Mouse (Mus musculus) hindbrain, embryonic 12.5 days (tissue): Measurements from ENCODE around the gene Bicra. TPM values are rescaled to one million over a fixed set of nuclear protein-coding genes. Genes with fewer than 3 reads are reported as not detected.

ENCODE experiments used
- polyA plus RNA-seq: library from polyadenylated mRNA; unstranded; fragments of >200 nt; fragmentation: Nextera tagmentation; extraction: Ambion mirVana; gene quantifications from 2 replicates; pipeline ENCODE4 v1.2.1, GENCODE M21; 2016

Gene Bicra
- polyA plus RNA-seq, 1 experiment from 2014 or later, result 10.3 TPM

Other genes with a start within 250 kb of the Bicra start
- not detected in 2 replicates for gene Obox6, start 208.2 kb downstream of the Bicra start, polyA plus RNA-seq
- not detected in 2 replicates for gene Crx, start 168.0 kb downstream of the Bicra start, polyA plus RNA-seq
- not detected in 2 replicates for gene Crxos, start 165.3 kb downstream of the Bicra start, polyA plus RNA-seq
- gene Selenow, start 125.5 kb downstream of the Bicra start, polyA plus RNA-seq, result 1,041 and 1,118 TPM in 2 replicates
- gene Nop53, start 101.8 kb downstream of the Bicra start, polyA plus RNA-seq, result 157 and 167 TPM in 2 replicates
- 10.1 and 16.6 TPM in 2 replicates for gene Ehd2, start 80.4 kb downstream of the Bicra start, polyA plus RNA-seq
- 0.05 and 0.07 TPM in 2 replicates for gene Zfp541, start 13.9 kb upstream of the Bicra start, polyA plus RNA-seq
- 182 and 191 TPM in 2 replicates for gene Napa, start 50.5 kb upstream of the Bicra start, polyA plus RNA-seq
- gene Kptn, start 72.0 kb upstream of the Bicra start, polyA plus RNA-seq, result 30.9 and 31.5 TPM in 2 replicates
- gene Slc8a2, start 81.9 kb upstream of the Bicra start, polyA plus RNA-seq, result 1.1 and 1.3 TPM in 2 replicates
- gene Meis3, start 127.2 kb upstream of the Bicra start, polyA plus RNA-seq, result 136 and 138 TPM in 2 replicates
- 16.9 and 19.2 TPM in 2 replicates for gene Dhx34, start 174.1 kb upstream of the Bicra start, polyA plus RNA-seq
- gene C5ar2, start 196.2 kb upstream of the Bicra start, polyA plus RNA-seq, result not detected in 2 replicates
- gene C5ar1, start 211.6 kb upstream of the Bicra start, polyA plus RNA-seq, result 0.79 and 2.0 TPM in 2 replicates
- gene Inafm1, start 225.7 kb upstream of the Bicra start, polyA plus RNA-seq, result 23.3 and 25.4 TPM in 2 replicates
- 43.4 and 46.7 TPM in 2 replicates for gene Ccdc9, start 238.9 kb upstream of the Bicra start, polyA plus RNA-seq